Mouse (Mus musculus): ENCODE data around the gene Rtl10.

- TF ChIP-seq MAX (IDR thresholded peaks at IDR 0.05; ENCODE audit: low read length): no peak
- TF ChIP-seq POLR2A (IDR thresholded peaks at IDR 0.05; ENCODE audit: control insufficient read depth in 1 of 2, insufficient read depth in 1 of 2, low read depth in 1 of 2, low read length in 2 of 2, poor library complexity in 1 of 2): no peak
Observed at GRCm38 (mm10) chr16:18537407-18537990, 38.8 kb downstream of the Rtl10 start.
